Mouse (Mus musculus) lung, postnatal 4 days (tissue): ENCODE results near the gene Pitpnm1.

Source experiments
- DNase-seq, 2 experiments: peaks; one replicate each; pipeline ENCODE4 v3.0.0; 2021

Gene Pitpnm1

GRCm38 (mm10) chr19:4143759-4144268 is 44.0 kb downstream of the Pitpnm1 start, which contains the start of gene Cabp4:
Cabp4 (minus strand) TSS chr19:4144033.
- no peak for DNase-seq

- peak in 1 of 2 experiments; percentile 60 for DNase-seq
These were observed 45.0 kb downstream of the Pitpnm1 start for GRCm38 (mm10) chr19:4144550-4145498.

DNA sequence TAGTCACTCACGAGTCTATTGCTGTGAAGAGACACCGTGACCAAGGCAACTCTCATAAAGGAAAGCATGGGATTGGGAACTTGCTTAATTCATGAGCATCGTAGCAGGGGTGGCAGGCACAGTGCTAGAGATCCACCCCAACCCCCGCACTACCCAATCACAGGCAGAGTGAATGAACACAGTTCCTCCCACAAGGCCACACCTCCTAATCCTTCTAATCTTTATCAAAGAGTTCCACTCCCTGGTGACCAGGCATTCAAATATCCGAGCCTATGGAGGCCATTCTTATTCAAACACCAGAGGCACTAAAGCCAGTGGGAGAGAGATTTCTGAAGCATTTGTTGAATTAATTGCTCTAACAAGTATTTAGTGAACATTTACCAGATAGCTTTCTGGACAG is 46.1 kb downstream of the Pitpnm1 start:
- no peak for DNase-seq

DNA sequence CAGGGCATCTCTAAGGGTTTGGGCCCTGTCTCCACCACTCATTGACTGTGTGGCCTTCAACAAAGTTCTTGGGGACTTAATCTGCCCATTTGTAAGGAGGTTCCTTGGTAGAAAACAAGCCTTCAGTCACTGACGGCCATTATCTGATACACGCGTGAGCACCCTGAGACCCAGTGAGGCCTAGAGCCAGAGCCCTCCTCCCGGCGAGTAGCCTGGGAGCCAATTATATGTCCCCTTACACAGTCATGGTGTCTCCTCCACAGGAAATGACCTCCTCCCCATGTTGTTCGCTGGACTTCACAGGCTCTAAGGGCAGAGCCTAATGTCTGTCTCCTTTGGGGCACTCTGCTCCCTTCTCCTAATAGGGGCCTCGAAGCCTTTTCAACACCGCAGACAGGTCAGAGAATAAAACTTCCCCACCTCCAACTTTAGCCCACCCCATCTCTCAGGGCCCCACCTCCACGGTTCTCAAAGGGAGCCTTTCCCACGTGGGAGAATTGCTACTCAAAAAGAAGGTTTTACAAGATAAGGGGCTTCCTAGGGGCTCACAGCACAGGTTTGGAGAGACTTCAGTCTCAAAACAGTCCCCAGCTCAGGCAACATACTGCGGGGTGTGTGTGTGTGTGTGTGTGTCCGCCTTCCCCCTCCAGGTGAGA is 46.7 kb downstream of the Pitpnm1 start:
- no peak for DNase-seq

DNA sequence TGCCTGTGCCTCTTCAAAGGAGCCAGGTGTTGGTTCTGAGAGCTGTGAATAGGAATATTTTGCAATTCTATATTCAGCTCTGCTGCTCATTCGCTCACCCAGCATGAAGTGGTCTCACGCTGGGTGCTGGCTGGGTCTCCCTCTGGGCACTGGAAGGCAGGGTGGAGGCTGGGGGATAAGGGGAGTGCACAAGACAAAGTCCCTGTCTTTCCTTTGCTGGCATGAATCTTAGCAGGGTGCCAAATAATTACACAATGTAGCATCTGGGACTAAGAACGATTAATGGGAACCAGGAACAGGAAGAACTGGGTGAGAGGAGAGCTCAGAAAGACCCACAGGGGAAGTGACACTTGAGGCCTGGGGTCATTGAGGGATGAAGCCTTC is 47.2 kb downstream of the Pitpnm1 start:
- peak in 1 of 2 experiments; percentile 51 for DNase-seq

GRCm38 (mm10) chr19:4147782-4148490 is 48.1 kb downstream of the Pitpnm1 start:
- DNase-seq = no peak

DNA sequence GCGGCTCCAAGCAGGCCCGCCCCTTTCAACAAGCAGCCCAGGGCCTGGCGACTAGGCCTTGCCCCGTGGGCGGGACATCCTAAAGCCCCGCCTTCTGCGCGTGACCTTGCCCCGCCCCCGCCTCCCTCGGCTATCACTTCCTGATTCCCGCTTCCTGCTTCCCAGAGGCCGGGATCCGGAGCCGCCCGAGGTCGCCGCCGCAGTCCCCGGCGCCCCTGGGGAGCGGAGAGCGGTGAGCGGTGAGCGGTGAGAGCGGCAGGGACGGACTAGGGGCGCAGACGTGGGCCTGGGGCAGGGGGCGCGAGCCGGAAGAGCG is 48.7 kb downstream of the Pitpnm1 start, which contains the start of gene Coro1b:
Coro1b (plus strand) TSS at position 129 of the 316 bp plus-strand sequence.
- DNase-seq = peak; percentile 98 to 99

GRCm38 (mm10) chr19:4148819-4149218 is 49.0 kb downstream of the Pitpnm1 start:
- no peak for DNase-seq

GRCm38 (mm10) chr19:4149283-4149682 is 49.5 kb downstream of the Pitpnm1 start:
- DNase-seq = no peak

- DNase-seq = no peak
These were observed 50.1 kb downstream of the Pitpnm1 start for GRCm38 (mm10) chr19:4149764-4150461.

- DNase-seq = no peak
These were observed 51.0 kb downstream of the Pitpnm1 start for GRCm38 (mm10) chr19:4150567-4151487.

DNA sequence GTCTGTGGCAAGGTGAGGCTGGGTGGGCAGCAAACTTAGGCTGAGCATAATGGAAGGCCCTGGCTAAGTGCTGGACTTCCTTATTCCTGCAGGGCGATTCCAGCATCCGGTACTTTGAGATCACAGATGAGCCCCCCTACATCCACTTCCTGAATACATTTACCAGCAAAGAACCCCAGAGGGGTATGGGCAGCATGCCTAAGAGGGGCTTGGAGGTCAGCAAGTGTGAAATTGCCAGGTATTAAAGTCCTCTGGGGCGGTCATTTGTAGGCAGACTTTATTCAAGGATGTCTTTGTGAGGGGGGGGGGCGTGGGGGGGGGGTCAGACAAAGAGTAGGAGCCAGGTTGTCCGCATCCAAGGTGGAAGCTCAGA is 51.7 kb downstream of the Pitpnm1 start:
- no peak for DNase-seq

DNA sequence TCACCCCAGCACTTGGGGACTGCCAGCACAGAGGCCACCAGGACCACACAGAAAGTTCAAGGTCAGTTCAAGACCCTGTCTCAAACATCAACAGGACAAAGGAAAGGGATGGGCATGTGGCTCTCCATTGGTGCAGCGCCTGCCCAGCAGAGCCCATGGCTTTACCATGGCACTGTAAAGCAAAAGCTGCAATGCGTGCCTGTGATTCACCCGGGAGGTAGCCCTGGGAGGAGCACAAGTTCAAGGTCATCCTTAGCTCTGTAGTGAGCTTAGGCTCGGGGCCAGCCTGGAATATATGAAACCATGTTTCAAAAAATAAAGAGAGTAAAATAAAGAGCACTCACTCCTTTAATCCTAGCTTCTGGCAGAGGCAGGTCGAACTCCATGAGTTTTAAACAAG is 52.1 kb downstream of the Pitpnm1 start:
- DNase-seq = no peak

- DNase-seq = no peak
These were observed 52.8 kb downstream of the Pitpnm1 start for GRCm38 (mm10) chr19:4152445-4153231.

DNA sequence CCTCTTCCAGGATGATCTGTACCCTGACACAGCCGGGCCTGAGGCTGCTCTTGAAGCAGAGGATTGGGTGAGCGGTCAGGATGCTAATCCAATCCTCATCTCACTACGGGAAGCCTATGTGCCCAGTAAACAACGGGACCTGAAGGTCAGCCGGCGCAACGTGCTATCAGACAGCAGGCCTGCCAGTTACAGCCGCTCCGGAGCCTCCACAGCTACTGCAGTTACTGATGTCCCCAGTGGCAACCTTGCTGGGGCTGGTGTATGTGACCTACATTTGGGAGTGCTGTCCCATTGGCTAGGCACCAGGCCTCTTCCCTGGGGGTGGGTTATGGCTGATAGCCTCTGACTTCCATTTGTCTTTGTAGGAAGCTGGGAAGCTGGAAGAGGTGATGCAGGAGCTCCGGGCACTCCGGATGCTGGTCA is 53.4 kb downstream of the Pitpnm1 start, which contains the start of gene Ptprcap:
Ptprcap (plus strand) TSS at position 373 of the 423 bp plus-strand sequence.
- DNase-seq = no peak

- DNase-seq = peak in 1 of 2 experiments; percentile 43
These were observed 54.8 kb downstream of the Pitpnm1 start for GRCm38 (mm10) chr19:4154437-4155222.

DNA sequence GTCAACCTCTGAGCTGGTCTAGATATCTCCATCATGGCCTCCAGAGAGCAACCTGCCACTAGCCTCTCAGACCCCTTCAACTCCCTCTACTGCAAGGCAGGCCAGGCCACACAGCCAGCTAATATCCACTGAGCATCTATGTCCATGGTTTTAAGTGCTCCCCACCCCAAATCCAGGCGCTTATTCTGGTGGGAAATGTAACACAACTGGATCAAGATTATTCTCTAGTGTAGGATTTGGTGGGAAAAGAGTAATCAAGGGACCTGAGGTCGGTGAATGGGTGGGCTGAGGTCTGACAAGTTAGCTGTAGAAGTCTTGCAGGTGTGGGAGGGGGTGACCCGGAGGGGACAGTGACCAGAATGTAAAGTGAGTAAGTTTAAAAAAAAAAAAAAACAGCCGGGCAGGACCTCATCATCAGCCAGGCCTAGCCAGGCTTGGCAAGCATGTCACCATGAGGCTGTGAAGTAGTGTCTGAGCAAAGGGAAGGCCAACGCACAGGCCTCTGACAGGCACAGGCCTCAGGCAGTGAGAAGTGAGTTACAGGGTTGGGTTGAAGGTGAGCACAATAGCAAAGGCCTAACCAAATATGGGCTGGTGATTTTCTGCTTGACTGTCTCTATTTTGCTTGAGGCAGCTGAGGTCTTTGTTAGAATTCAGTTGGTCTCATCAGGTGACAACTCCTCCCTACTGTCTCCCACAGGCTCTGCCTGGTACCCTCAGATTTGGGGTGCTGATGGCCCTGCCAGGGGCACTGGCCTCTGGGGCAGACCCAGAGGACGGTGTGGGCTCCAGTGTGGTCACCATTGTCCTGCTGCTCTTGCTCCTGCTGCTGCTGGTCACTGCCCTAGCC is 55.6 kb downstream of the Pitpnm1 start:
- no peak for DNase-seq

- DNase-seq = no peak
These were observed 56.3 kb downstream of the Pitpnm1 start for GRCm38 (mm10) chr19:4156073-4156579.
